Mouse (Mus musculus) brain, embryonic 14.5 days (tissue): ENCODE measurements at regions not wholly inside any gene's neighbourhood (a gene's known extent, or its start where the extent isn't known, plus 50 kb on each side); places are given as distances from the start of the nearest gene placed in this dataset.

ENCODE experiments used
- CTCF ChIP-seq: fragments of 200-500 bp; IDR thresholded peaks from 2 replicates; pipeline ENCODE4 v1.5.1; 2012; ENCODE audit warnings: inconsistent platforms, mild to moderate bottlenecking, moderate library complexity, borderline replicate concordance; ENCODE audit not compliant: insufficient read depth, insufficient read length; ENCODE audit errors: extremely low read depth
- POLR2A ChIP-seq: fragments of 200-500 bp; IDR thresholded peaks from 2 replicates; pipeline ENCODE4 v1.6.1; 2012; ENCODE audit warnings: mild to moderate bottlenecking, inconsistent platforms, borderline replicate concordance; ENCODE audit not compliant: poor library complexity, insufficient read depth, insufficient read length, severe bottlenecking; ENCODE audit errors: extremely low read depth

GRCm38 (mm10) chr10:117548262-117548661 is 81.0 kb upstream of the Cpm start:
- TF ChIP-seq CTCF (no peak), POLR2A (no peak)
